Mouse (Mus musculus) lung, postnatal 0 days (tissue): ENCODE results near the gene Erg.

ENCODE experiments used
- CTCF ChIP-seq: IDR thresholded peaks from 2 replicates; pipeline ENCODE4 v1.5.1; 2016; ENCODE audit warnings: antibody characterized with exemption, mild to moderate bottlenecking
- EP300 ChIP-seq: IDR thresholded peaks from 2 replicates; pipeline ENCODE4 v1.6.1; 2016; ENCODE audit warnings: antibody characterized with exemption, mild to moderate bottlenecking, control low read depth

DNA sequence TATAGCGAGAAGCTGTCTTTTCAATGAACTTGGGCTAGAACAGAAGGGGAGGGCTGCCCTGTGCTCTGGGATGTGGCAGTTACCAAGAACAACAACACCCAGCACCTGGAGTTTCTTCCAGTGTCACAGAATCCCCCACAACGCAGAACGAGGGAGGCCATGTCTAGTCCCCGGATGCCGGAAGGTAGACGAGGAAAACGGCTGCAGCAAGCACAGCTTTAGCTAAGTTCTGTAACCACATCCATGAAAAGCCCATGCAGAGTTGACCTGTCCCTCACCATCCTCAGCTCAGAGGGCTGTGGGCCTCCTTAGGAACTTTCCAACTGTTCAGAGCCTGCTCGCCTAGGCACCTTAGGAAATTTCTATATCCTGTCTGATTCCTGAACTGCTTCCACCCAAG, 130.5 kb downstream of the Erg start:
- TF ChIP-seq EP300 = no peak
- no peak for TF ChIP-seq CTCF
